Comparison of ENCODE assay signal across 10 mouse cellular contexts in genomic region chrX:140996909-140997516, GRCm38 (mm10). TPM values are rescaled to one million over a fixed set of nuclear protein-coding genes. Genes with fewer than 3 reads are reported as not detected.
DNase-seq lines count a peak whose midpoint lies in the region; ATAC-seq and TF ChIP-seq lines count a peak whose summit lies in the region.
"Had no signal": no experiment of that assay in that cellular context is flagged by ENCODE, and none has a peak within 500 bp of the region (broad histone marks: within the 10 kb centered on the region; RNA-seq: fewer than 3 reads in every experiment).

No protein-coding gene starts in this region.

- no peaks in the 10 kb centered on the region for H3K9me3 ChIP-seq in liver, embryonic 11.5 days (ENCODE audit: control insufficient read depth, low read length)
- H3K9me3 ChIP-seq in liver, postnatal 0 days (ENCODE audit: low read length), result no peaks in the 10 kb centered on the region

- ATAC-seq in liver, embryonic 11.5 days (replicated peaks; ENCODE audit: low FRiP score), result peak; percentile 51; the same call in 1 of the 2 replicates
- ATAC-seq in hematopoietic stem cell, adult 5-6 weeks (replicated peaks in 1 of 2; ENCODE audit: insufficient read depth in 1 of 2, low FRiP score in 2 of 2, low TSS enrichment in 1 of 2, low read depth in 1 of 2, poor library complexity in 2 of 2, severe bottlenecking in 2 of 2), result peak; percentile 17 to 29; a peak in 3 of 4 replicates
- ATAC-seq in liver, postnatal 0 days, result no peak
- 0 out of 2 replicates have a peak, but pooled peaks have one; percentile 19 for ATAC-seq in neutrophil, adult 5-6 weeks (ENCODE audit: extremely low read depth, insufficient number of reproducible peaks, low FRiP score, poor library complexity, severe bottlenecking)

- no peaks in the 10 kb centered on the region for H3K36me3 ChIP-seq in liver, embryonic 11.5 days (ENCODE audit: control insufficient read depth, insufficient read depth, low read length)
- H3K36me3 ChIP-seq in liver, postnatal 0 days (replicated peaks; ENCODE audit: insufficient read depth, low read length), result no peaks in the 10 kb centered on the region

- no peak for TF ChIP-seq EP300 in liver, postnatal 0 days (IDR thresholded peaks at IDR 0.05; ENCODE audit: low read depth)

- TF ChIP-seq CTCF in liver, postnatal 0 days (IDR thresholded peaks at IDR 0.05; ENCODE audit: low read depth), result no peak

- no peaks in the 10 kb centered on the region for H3K4me1 ChIP-seq in liver, embryonic 11.5 days (replicated peaks; ENCODE audit: control insufficient read depth, insufficient read depth, low read length)
- H3K4me1 ChIP-seq in liver, postnatal 0 days (ENCODE audit: insufficient read depth), result no peaks in the 10 kb centered on the region

- H3K4me3 ChIP-seq in liver, embryonic 11.5 days (ENCODE audit: low read depth, low read length), result no peak overlapping the region
- no peak overlapping the region for H3K4me3 ChIP-seq in liver, postnatal 0 days (ENCODE audit: low read depth, low read length)
- H3K4me3 ChIP-seq: layer of hippocampus, adult 2 months had no signal

- 82% methylated on average over 1 of the region's 1 CpGs for WGBS in liver, embryonic 11.5 days
- 89% methylated on average over 1 of the region's 1 CpGs for WGBS in liver, postnatal 0 days (ENCODE audit: insufficient replicate concordance)

- no peak overlapping the region for H3K9ac ChIP-seq in liver, embryonic 11.5 days (ENCODE audit: low read depth, low read length)
- H3K9ac ChIP-seq in liver, postnatal 0 days (replicated peaks), result no peak overlapping the region

- peaks cover 16% of the 10 kb centered on the region for H3K27me3 ChIP-seq in liver, embryonic 11.5 days (replicated peaks; ENCODE audit: control insufficient read depth, insufficient read depth, low read length)
- H3K27me3 ChIP-seq in liver, postnatal 0 days (ENCODE audit: insufficient read depth, low read length), result peaks cover 4% of the 10 kb centered on the region; the same call in 1 of the 2 replicates

- no peak overlapping the region for H3K4me2 ChIP-seq in liver, embryonic 11.5 days
- no peak overlapping the region for H3K4me2 ChIP-seq in liver, postnatal 0 days (ENCODE audit: low read depth, low read length)

- H3K27ac ChIP-seq in liver, embryonic 11.5 days (ENCODE audit: low read depth, low read length), result no peak overlapping the region
- H3K27ac ChIP-seq in liver, postnatal 0 days (ENCODE audit: low read depth), result no peak overlapping the region
- H3K27ac ChIP-seq: layer of hippocampus, adult 2 months had no signal

- no peak for DNase-seq in liver, embryonic 11.5 days (ENCODE audit: low spot score)
- DNase-seq in liver, result no peak
- peak; percentile 17 for DNase-seq in liver, postnatal 0 days
- DNase-seq in thymus, postnatal 14 days, result no peak
- no peak for DNase-seq in spleen, postnatal 14 days (ENCODE audit: low spot score in 2 of 2)
- DNase-seq in cerebellum, postnatal 4 days (ENCODE audit: low spot score in 2 of 2), result no peak
- DNase-seq: right cerebral cortex, postnatal 25 days had no signal

RNA-seq across cellular contexts. Expression of gene Atg4a, which starts 40.3 kb away (rescaled TPM):
- 19.6 and 20.6 TPM in 2 replicates for polyA plus RNA-seq in liver, embryonic 11.5 days (2014; fragmentation: Nextera tagmentation; extraction: Ambion mirVana)
- total RNA-seq in hematopoietic stem cell, adult 5-6 weeks (2017), result 26.4 and 29.1 TPM in 2 replicates
- 16.7 and 18.3 TPM in 2 replicates for polyA plus RNA-seq in liver, postnatal 0 days (2015; fragmentation: Nextera tagmentation; extraction: Ambion mirVana)
- total RNA-seq in neutrophil, adult 5-6 weeks (2017), result 21.2 and 23.6 TPM in 2 replicates

RNA-seq across cellular contexts. Expression of gene Psmd10, which starts 40.5 kb away (rescaled TPM):
- 50.3 and 53.6 TPM in 2 replicates for polyA plus RNA-seq in liver, embryonic 11.5 days (2014; fragmentation: Nextera tagmentation; extraction: Ambion mirVana)
- total RNA-seq in hematopoietic stem cell, adult 5-6 weeks (2017), result 43.6 and 64.7 TPM in 2 replicates
- 21.4 and 23.5 TPM in 2 replicates for polyA plus RNA-seq in liver, postnatal 0 days (2015; fragmentation: Nextera tagmentation; extraction: Ambion mirVana)
- total RNA-seq in neutrophil, adult 5-6 weeks (2017), result 33.4 and 35.5 TPM in 2 replicates
